Mouse (Mus musculus): ENCODE data around the gene Crlf1. TPM values are rescaled to one million over a fixed set of nuclear protein-coding genes. Genes with fewer than 3 reads are reported as not detected.

The Crlf1 gene
- 152 and 159 TPM in 2 replicates for polyA plus RNA-seq (2015; fragmentation: Nextera tagmentation; extraction: Ambion mirVana)

DNA sequence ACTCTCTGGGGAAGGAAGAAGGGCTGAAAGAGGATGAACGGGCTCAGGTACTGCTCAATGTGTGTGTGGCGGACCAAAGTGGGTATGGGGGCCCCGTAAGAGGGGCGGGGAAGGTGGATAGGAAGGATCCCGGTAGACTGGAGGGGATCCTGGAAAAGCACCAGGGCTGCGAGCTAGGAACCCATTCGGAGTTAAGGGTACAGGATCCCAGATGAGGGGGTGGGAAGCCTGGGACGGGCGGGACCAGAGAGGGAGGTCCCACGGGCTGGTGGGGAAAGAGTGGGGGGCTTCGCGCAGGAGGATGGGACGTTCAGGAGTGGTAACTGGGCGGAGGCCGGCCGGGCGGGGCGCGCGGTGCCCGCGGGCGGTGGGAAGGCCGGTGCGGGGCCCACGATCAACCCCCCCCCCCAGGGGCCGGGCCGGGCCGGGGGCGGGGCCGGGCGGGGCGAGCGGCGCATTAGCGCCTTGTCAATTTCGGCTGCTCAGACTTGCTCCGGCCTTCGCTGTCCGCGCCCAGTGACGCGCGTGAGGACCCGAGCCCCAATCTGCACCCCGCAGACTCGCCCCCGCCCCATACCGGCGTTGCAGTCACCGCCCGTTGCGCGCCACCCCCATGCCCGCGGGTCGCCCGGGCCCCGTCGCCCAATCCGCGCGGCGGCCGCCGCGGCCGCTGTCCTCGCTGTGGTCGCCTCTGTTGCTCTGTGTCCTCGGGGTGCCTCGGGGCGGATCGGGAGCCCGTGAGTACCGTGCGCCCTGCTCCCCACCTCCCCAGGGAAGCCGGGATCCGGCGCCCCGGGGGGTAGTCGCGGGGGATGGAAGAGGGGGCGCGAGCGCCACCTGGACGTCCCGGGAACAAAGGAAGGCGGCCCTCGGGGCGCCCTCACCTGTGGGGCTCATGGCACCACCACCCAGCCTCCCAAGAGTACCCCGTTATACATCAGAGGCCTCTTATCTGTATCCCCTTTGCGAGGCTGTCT is at the start of gene Crlf1:
TSS of gene Crlf1 (plus strand) at position 495 of the 977 bp plus-strand sequence.
- peaks cover 93% of the 10 kb centered on the region for H3K27me3 ChIP-seq
- peak within 1 kb of the TSS; percentile 89 for H3K27ac ChIP-seq
- H3K36me3 ChIP-seq, result peaks cover 6% of the 10 kb centered on the region; the same call in 1 of the 2 replicates
- peak within 1 kb of the TSS; percentile 87 for H3K9ac ChIP-seq
- H3K4me2 ChIP-seq, result peak within 1 kb of the TSS; percentile 82
- peak within 1 kb of the TSS; percentile 66 for H3K4me3 ChIP-seq
- under 1% methylated on average over 79 of the region's 93 CpGs for WGBS
- ATAC-seq (ENCODE audit: insufficient number of reproducible peaks, insufficient read depth, low FRiP score, low TSS enrichment, low read depth), result no peak; the same call in 1 of the 2 replicates
- H3K9me3 ChIP-seq, result no peaks in the 10 kb centered on the region
- H3K4me1 ChIP-seq, result peaks cover 77% of the 10 kb centered on the region

DNA sequence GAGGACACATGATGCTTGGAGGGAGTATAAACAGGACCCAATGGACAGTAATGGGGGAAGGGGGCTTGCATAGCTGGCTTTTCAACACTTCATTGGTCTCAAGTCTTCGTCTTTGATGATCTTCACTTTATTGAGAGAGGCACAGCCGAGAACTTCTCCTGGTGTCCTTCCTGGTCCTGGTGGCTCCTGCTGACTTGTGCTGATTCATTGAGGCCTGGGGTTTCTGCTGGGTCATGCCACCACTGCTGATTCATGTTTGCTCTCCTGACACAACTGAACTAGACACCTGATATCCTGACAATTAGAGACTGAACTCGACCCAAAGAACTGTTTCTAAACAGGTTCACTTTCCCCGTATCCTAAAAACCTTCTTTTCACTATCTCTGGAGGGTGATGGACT is 49.6 kb upstream of the Crlf1 start:
- H3K9ac ChIP-seq, result no peak overlapping the region
- no peak overlapping the region for H3K27ac ChIP-seq
- no peaks in the 10 kb centered on the region for H3K9me3 ChIP-seq
- no peak overlapping the region for H3K4me3 ChIP-seq
- peaks cover 24% of the 10 kb centered on the region for H3K4me1 ChIP-seq
- H3K4me2 ChIP-seq, result no peak overlapping the region
- H3K27me3 ChIP-seq, result no peaks in the 10 kb centered on the region
- H3K36me3 ChIP-seq, result no peaks in the 10 kb centered on the region
- ATAC-seq (ENCODE audit: insufficient number of reproducible peaks, insufficient read depth, low FRiP score, low TSS enrichment, low read depth), result no peak
- 74% methylated on average over 4 of the region's 4 CpGs for WGBS

DNA sequence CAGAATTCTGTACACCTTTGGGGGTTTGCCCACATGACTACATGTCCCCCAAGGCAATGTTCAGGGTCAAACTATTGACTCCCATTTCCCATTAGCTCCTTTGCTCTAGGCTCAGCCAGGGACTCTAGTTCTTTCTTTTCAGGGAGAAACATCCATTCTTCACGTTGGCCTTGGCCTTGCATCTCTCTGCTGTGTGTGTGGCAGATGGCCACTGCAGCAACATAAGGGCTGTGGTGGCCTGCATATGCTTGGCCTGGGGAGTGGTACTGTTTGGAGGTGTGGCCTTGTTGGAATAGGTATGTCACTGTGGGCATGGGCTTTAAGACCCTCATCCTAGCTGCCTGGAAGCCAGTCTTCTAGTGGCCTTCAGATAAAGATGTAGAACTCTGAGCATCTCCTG is 47.0 kb upstream of the Crlf1 start:
- ATAC-seq (ENCODE audit: insufficient number of reproducible peaks, insufficient read depth, low FRiP score, low TSS enrichment, low read depth), result no peak
- no peak overlapping the region for H3K4me2 ChIP-seq
- H3K9ac ChIP-seq, result no peak overlapping the region
- no peak overlapping the region for H3K27ac ChIP-seq
- peaks cover 10% of the 10 kb centered on the region for H3K36me3 ChIP-seq
- no peaks in the 10 kb centered on the region for H3K9me3 ChIP-seq
- WGBS, result 60% methylated on average over 1 of the region's 1 CpGs
- H3K4me3 ChIP-seq, result no peak overlapping the region
- peaks cover 38% of the 10 kb centered on the region for H3K4me1 ChIP-seq
- H3K27me3 ChIP-seq, result no peaks in the 10 kb centered on the region

DNA sequence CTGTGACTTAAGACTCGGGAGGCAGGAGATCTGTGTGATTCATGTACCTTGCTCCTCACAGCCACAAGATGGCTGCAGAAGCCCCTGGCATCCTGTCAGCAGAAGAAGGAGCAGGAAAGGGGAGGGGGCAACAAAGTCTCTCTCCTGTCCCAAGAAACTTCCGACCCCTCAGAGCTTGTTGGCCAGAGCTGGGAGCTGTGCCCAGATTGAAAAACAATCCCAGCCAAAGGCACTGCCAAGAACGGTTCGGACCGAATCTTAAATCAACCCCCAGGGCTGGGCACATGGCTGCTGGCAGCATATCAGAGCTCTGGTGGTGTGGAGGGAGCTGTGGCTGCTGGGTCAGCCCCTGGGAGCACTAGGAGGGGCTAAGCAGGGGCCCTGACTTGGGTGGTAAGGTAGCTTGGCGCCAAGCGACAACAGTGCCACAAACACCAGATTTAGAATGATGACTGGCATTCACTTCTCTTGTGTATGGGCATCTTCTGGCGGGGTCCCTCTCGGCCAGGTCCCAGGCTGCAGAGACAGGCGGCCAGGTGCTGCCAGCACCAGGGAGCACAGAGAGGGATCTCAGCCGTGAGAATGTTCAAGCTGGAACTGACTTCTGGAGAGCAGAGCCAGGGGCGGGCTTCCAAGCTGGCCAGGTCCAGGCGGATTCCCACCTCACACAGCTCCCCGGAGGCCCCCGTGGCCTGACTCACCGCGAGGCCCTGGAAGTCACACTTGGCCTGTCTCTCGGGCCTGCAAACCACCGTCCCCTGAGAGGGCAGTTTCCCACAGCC is 45.1 kb upstream of the Crlf1 start:
- no peak overlapping the region for H3K9ac ChIP-seq
- peak overlapping the region; percentile 88 for H3K27ac ChIP-seq
- ATAC-seq (ENCODE audit: insufficient number of reproducible peaks, insufficient read depth, low FRiP score, low TSS enrichment, low read depth), result peak; percentile 43; the same call in 1 of the 2 replicates
- H3K27me3 ChIP-seq, result no peaks in the 10 kb centered on the region
- peaks cover 49% of the 10 kb centered on the region for H3K4me1 ChIP-seq
- H3K4me2 ChIP-seq, result peak overlapping the region; percentile 14; the same call in 1 of the 2 replicates
- H3K9me3 ChIP-seq, result no peaks in the 10 kb centered on the region
- H3K4me3 ChIP-seq, result no peak overlapping the region
- WGBS, result 64% methylated on average over 19 of the region's 19 CpGs
- H3K36me3 ChIP-seq, result peaks cover 28% of the 10 kb centered on the region

DNA sequence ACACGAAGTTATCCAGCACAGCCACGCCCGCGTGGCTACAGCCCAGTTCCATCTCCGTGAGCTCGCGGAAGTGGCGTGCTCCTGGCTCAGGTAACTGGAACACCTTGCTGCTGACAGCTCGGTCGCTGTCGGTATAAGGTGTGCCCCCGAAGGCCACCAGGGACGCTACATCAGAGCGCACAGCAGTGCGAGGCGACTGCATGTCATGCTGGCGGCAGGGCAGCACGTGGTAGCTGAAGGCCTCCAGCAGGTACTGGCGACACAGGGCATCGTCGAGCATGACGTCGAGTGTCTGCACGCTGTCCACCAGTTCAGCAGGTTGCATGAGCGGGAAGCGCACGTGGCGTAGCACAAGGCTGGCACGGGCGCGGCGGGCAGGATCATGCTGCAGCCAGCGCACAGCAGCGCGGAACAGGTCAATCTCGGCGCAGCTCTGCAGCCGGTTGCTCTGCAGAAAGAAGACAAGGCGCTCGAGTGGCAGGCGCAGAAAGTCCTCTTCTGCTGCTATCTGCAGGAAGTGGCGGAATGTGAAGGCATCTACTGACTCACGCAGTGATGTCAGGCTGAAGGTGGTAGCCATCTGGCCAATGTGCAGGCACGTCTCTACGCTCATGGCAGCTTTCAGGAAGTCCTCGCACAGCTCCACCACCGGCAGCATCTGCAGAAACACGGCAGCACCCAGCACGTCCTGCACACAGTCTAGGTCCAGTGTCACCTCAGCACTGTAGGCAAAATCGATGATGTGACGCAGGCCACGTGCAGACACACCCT is 40.6 kb upstream of the Crlf1 start:
- no peak overlapping the region for H3K9ac ChIP-seq
- 69% methylated on average over 52 of the region's 52 CpGs for whole genome bisulfite sequencing
- H3K4me2 ChIP-seq, result no peak overlapping the region
- H3K9me3 ChIP-seq, result no peaks in the 10 kb centered on the region
- H3K4me1 ChIP-seq, result peaks cover 55% of the 10 kb centered on the region
- H3K36me3 ChIP-seq, result peaks cover 33% of the 10 kb centered on the region
- no peak overlapping the region for H3K4me3 ChIP-seq
- ATAC-seq (ENCODE audit: insufficient number of reproducible peaks, insufficient read depth, low FRiP score, low TSS enrichment, low read depth), result no peak
- no peak overlapping the region for H3K27ac ChIP-seq
- H3K27me3 ChIP-seq, result no peaks in the 10 kb centered on the region

DNA sequence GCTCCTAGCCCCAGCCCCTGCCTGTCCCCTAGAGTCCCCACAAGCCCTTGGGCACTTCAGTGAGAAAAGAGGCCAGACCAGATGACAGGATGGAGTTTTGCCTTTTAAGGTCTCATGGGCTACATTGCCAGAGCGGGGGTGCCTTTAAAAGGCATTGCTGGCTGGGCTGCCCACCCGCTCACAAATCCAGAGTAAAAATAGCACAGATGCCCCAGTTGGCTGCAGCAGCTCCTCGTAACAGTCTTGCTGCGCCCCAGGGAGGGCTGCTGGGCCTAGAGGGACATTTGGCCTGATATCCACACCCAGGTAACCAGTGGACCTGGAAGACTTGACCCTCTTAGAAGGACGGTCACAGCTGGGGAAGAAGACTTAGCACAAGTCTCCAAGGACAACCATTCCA is 39.1 kb upstream of the Crlf1 start:
- H3K27ac ChIP-seq, result no peak overlapping the region
- no peak overlapping the region for H3K9ac ChIP-seq
- peaks cover 40% of the 10 kb centered on the region for H3K4me1 ChIP-seq
- no peaks in the 10 kb centered on the region for H3K9me3 ChIP-seq
- H3K4me3 ChIP-seq, result no peak overlapping the region
- no peaks in the 10 kb centered on the region for H3K27me3 ChIP-seq
- no peak overlapping the region for H3K4me2 ChIP-seq
- ATAC-seq (ENCODE audit: insufficient number of reproducible peaks, insufficient read depth, low FRiP score, low TSS enrichment, low read depth), result no peak
- peaks cover 33% of the 10 kb centered on the region for H3K36me3 ChIP-seq
- WGBS, result 90% methylated on average over 5 of the region's 5 CpGs

DNA sequence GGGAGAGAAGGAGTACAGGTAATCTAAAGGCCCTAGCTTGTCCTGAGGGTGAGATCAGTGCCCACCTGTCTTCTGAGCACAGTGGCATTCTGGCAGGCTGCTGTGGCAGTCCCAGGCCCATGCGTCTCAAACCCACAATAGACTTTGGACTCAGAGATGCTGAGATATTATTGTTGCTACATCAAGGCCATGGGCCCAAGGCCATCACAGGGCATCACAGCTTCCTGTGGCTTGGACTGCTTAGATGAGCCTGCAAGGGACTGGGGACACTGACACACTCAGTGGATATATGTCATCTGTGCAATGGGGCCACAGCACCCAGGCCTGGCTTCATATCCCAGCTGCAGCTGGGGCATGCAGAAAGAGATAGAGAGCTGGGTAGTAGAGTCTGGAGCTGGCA is 36.0 kb upstream of the Crlf1 start:
- no peak for ATAC-seq (ENCODE audit: insufficient number of reproducible peaks, insufficient read depth, low FRiP score, low TSS enrichment, low read depth)
- peaks cover 24% of the 10 kb centered on the region for H3K36me3 ChIP-seq
- H3K4me3 ChIP-seq, result no peak overlapping the region
- H3K9ac ChIP-seq, result no peak overlapping the region
- H3K27ac ChIP-seq, result no peak overlapping the region
- H3K9me3 ChIP-seq, result no peaks in the 10 kb centered on the region
- WGBS, result 92% methylated on average over 1 of the region's 1 CpGs
- peaks cover 12% of the 10 kb centered on the region for H3K4me1 ChIP-seq
- no peak overlapping the region for H3K4me2 ChIP-seq
- no peaks in the 10 kb centered on the region for H3K27me3 ChIP-seq

DNA sequence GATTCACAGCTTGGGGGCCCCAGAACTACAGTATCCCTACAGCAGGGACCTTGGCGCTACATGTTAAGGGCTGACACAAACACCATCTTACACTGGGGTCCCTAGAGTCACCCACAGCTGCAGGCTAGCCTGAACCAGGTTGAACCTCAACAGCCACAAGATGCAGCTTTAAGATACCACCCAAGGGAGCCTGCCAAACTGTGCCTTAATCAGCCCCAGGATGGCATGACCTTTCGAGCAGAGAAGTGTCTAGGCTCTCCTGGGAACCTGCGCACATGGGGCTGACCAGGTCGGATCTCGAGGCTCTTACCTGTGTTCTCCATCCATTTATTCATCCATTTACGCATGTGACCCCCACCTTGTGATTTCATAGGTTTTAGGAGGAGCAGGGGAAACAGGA is 35.1 kb upstream of the Crlf1 start:
- Histone ChIP-seq H3K36me3 (peaks cover 17% of the 10 kb centered on the region), H3K9me3 (no peaks in the 10 kb centered on the region), H3K9ac (no peak overlapping the region), H3K4me1 (peaks cover 8% of the 10 kb centered on the region), H3K27ac (no peak overlapping the region), H3K27me3 (no peaks in the 10 kb centered on the region), H3K4me2 (no peak overlapping the region), H3K4me3 (no peak overlapping the region)
- ATAC-seq (ENCODE audit: insufficient number of reproducible peaks, insufficient read depth, low FRiP score, low TSS enrichment, low read depth), result no peak
- WGBS, result 85% methylated on average over 6 of the region's 6 CpGs

DNA sequence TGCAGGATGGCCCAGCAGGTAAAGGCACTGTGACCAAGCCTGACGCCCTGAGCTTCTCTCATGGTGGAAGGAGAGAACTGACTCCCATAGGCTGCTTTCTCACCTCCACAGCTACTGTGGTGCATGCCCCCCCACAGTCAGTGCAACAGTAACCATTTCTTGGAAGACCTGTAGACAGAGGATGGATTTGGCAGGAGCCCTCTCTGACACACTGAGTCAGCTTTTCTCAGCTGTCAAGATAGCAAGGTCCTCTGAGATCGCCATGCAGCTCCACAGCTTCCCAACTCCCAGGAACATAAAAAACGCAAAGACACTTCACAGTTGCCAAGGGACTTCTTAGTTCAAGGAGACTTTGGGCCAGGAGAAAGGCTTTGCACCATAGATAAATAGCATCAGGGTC is 34.5 kb upstream of the Crlf1 start:
- Histone ChIP-seq H3K4me2 (no peak overlapping the region), H3K4me3 (no peak overlapping the region), H3K36me3 (peaks cover 20% of the 10 kb centered on the region), H3K9ac (no peak overlapping the region), H3K27ac (no peak overlapping the region), H3K9me3 (no peaks in the 10 kb centered on the region), H3K4me1 (peaks cover 4% of the 10 kb centered on the region), H3K27me3 (no peaks in the 10 kb centered on the region)
- WGBS, result 86% methylated on average over 3 of the region's 3 CpGs
- no peak for ATAC-seq (ENCODE audit: insufficient number of reproducible peaks, insufficient read depth, low FRiP score, low TSS enrichment, low read depth)

DNA sequence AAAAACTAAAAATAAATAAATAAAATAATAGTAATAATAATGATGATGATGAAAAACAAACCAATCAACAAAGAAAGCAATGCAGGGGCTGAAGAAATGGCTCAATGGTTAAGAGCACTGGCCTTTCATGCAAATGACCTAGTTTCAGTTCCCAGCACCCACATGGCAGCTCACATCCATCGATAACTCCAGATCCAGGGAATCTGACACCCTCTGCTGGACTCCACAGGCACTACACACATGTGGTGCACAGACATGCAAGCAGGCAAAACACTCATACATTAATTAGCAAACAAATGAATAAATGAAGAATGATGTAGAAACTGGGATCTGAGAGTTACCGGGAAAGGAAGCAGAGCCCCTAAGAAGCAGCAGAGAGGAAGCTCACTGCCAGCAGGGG is 33.3 kb upstream of the Crlf1 start:
- H3K9me3 ChIP-seq, result no peaks in the 10 kb centered on the region
- no peak for ATAC-seq (ENCODE audit: insufficient number of reproducible peaks, insufficient read depth, low FRiP score, low TSS enrichment, low read depth)
- no peak overlapping the region for H3K27ac ChIP-seq
- no peak overlapping the region for H3K4me2 ChIP-seq
- peaks cover 25% of the 10 kb centered on the region for H3K36me3 ChIP-seq
- no peaks in the 10 kb centered on the region for H3K4me1 ChIP-seq
- H3K9ac ChIP-seq, result no peak overlapping the region
- WGBS, result 98% methylated on average over 2 of the region's 2 CpGs
- H3K4me3 ChIP-seq, result no peak overlapping the region
- H3K27me3 ChIP-seq, result no peaks in the 10 kb centered on the region

DNA sequence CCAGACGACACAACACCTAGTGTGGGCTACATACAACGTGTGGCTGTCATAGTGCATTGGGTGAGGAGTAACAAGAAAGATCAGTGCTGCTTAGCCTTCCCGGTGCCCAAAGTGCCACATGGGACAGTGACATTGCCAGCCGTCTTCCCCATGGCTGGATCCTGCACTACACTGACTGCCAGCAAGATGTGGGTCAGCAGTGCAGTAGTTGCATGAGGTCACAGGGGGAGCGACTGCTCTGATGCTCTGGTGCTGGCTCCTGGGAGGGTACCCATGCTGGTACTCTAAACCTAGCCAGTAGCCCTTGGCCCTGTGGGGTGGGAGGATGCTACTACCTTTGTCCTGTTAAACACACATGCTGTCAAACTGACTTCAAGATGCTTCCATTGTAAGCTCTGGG is 32.8 kb upstream of the Crlf1 start:
- Histone ChIP-seq H3K4me3 (no peak overlapping the region), H3K27ac (no peak overlapping the region), H3K9ac (no peak overlapping the region), H3K36me3 (peaks cover 26% of the 10 kb centered on the region), H3K9me3 (no peaks in the 10 kb centered on the region), H3K4me1 (no peaks in the 10 kb centered on the region), H3K4me2 (no peak overlapping the region), H3K27me3 (no peaks in the 10 kb centered on the region)
- no peak for ATAC-seq (ENCODE audit: insufficient number of reproducible peaks, insufficient read depth, low FRiP score, low TSS enrichment, low read depth)
- WGBS, result 91% methylated on average over 5 of the region's 5 CpGs
